Mouse (Mus musculus) spleen, adult 2 months (tissue): ENCODE measurements around the gene Lrtm2.

Source experiments
- CTCF ChIP-seq: fragments of 200-500 bp; IDR thresholded peaks from 2 replicates; pipeline ENCODE4 v1.5.1; 2011; ENCODE audit warnings: mild to moderate bottlenecking, inconsistent platforms; ENCODE audit not compliant: insufficient read depth, insufficient read length, insufficient replicate concordance; ENCODE audit errors: extremely low read depth
- POLR2A ChIP-seq: fragments of 200-500 bp; IDR thresholded peaks from 2 replicates; pipeline ENCODE4 v1.6.1; 2011; ENCODE audit warnings: low read depth, low read length, inconsistent platforms

GRCm38 (mm10) chr6:119333831-119334230 lies 3.3 kb upstream of the Lrtm2 start:
- TF ChIP-seq POLR2A: no peak
- no peak for TF ChIP-seq CTCF
